Mouse (Mus musculus) neural tube, embryonic 15.5 days (tissue): ENCODE data around the gene Gga1. TPM values are rescaled to one million over a fixed set of nuclear protein-coding genes. Genes with fewer than 3 reads are reported as not detected.

Experiments used
- ATAC-seq: fragments of 200-750 bp; cut with Nextera tagmentation; 2 replicates; pipeline ENCODE4 v1.8.0; 2017; ENCODE audit warnings: mild to moderate bottlenecking, moderate TSS enrichment, moderate library complexity; ENCODE audit not compliant: low FRiP score
- H3K27ac ChIP-seq: fragments of 300-500 bp; sonication (generic); replicated peaks from 2 replicates; pipeline ENCODE4 v1.5.1; 2015; ENCODE audit warnings: mild to moderate bottlenecking, inconsistent platforms
- H3K27me3 ChIP-seq: fragments of 300-500 bp; sonication (generic); replicated peaks from 2 replicates; pipeline ENCODE4 v1.6.1; 2015; ENCODE audit warnings: inconsistent platforms
- H3K36me3 ChIP-seq: fragments of 300-500 bp; sonication (generic); 2 replicates; pipeline ENCODE4 v1.6.1; 2015; ENCODE audit warnings: inconsistent platforms
- H3K4me1 ChIP-seq: fragments of 300-500 bp; sonication (generic); 2 replicates; pipeline ENCODE4 v1.6.1; 2015; ENCODE audit warnings: inconsistent platforms
- H3K4me2 ChIP-seq: fragments of 300-500 bp; sonication (generic); 2 replicates; pipeline ENCODE4 v1.6.1; 2015; ENCODE audit warnings: inconsistent platforms, mild to moderate bottlenecking, moderate library complexity
- H3K4me3 ChIP-seq: fragments of 300-500 bp; sonication (generic); replicated peaks from 2 replicates; pipeline ENCODE4 v1.5.1; 2015; ENCODE audit warnings: mild to moderate bottlenecking, inconsistent platforms
- H3K9ac ChIP-seq: fragments of 300-500 bp; sonication (generic); replicated peaks from 2 replicates; pipeline ENCODE4 v1.6.1; 2015; ENCODE audit warnings: mild to moderate bottlenecking, inconsistent platforms
- H3K9me3 ChIP-seq: fragments of 300-500 bp; sonication (generic); replicated peaks from 2 replicates; pipeline ENCODE4 v1.6.1; 2016; ENCODE audit warnings: inconsistent platforms
- WGBS: fragments of 180-500 bp; shearing (Covaris S2); methylation state at CpG from one replicate; pipeline ENCODE4 v1.1.7; 2015; ENCODE audit warnings: mixed read lengths; 5-methylcytosine and 5-hydroxymethylcytosine counted together
- polyA plus RNA-seq: library from polyadenylated mRNA; unstranded; fragments of >200 nt; fragmentation: Nextera tagmentation; extraction: Ambion mirVana; gene quantifications from 2 replicates; pipeline ENCODE4 v1.2.1, GENCODE M21; 2015

Gga1 gene
- polyA plus RNA-seq, result 42.6 and 44.1 TPM in 2 replicates

DNA sequence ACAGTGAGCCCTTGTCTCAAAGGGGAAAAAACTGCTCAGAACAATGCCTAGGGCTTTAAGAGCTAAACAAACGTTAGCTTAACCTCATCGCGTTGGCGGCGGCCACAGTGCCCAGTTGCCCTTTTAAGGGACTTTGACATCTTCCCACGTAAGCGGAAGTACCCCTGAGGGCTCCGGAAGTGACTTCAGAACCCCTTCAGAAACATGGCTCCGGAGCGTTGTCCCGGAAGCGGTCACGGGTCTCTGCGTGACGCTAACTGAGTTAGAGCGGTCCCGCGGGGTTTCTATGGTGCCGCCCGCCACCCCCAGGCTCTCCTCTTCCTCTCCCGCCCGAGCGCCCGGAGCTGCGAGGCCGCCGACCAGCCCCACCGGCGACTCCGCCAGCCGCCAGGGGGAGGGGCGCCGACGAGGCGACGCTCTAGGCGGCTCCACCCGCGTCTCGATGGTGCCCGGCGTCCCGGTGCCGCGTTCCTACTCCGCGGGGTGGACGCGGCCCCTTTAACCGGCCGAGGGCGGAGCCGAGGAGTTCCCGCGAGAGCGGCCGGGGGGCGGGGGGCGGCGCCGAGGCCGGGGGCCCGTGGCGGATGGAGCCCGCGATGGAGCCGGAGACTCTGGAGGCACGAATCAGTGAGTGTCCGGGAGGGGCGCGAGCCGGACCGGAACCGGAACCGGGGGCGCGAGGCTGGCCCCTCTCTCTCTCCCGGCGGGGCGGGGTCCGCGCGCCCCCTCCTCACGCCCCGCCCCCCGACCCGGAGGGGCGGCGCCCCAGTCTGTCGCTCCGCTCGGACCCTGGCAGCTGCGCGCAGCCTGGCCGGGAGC is at the start of gene Gga1:
Gga1 (plus strand) TSS at position 200 of the 819 bp plus-strand sequence.
- peak within 1 kb of the TSS; percentile 90 for H3K4me2 ChIP-seq
- H3K27ac ChIP-seq, result peak within 1 kb of the TSS; percentile 99
- peaks cover 42% of the 10 kb centered on the region for H3K4me1 ChIP-seq
- peak within 1 kb of the TSS; percentile 79 for H3K4me3 ChIP-seq
- WGBS, result under 1% methylated on average over 69 of the region's 95 CpGs
- no peaks in the 10 kb centered on the region for H3K27me3 ChIP-seq
- H3K36me3 ChIP-seq, result peaks cover 15% of the 10 kb centered on the region
- peak; percentile 91 for ATAC-seq
- peak within 1 kb of the TSS; percentile 81 for H3K9ac ChIP-seq
- H3K9me3 ChIP-seq, result no peaks in the 10 kb centered on the region

DNA sequence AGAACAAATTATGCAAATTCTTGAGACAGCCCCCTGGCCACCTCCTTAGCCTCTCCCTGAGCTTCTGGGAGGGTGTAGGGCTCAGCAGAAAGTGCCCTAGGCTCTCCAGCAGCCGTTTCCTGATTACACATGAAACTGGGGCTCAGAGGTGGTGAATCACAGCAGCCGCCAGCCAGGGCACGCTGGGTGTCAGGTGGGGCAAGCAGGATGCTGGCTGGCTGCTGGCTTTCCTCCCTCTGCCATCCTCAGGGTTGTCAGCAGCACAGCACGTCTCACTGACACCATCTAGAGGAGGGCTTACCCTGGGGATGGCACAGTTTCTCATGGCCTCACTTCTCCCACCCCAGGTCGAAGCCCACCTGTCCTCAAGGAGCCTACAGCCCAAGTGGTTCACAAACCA is 48.7 kb upstream of the Gga1 start:
- Histone ChIP-seq H3K4me2 (no peak overlapping the region), H3K9ac (0 out of 2 replicates have a peak overlapping the region, but pooled peaks have one; percentile 28), H3K27me3 (peaks cover 22% of the 10 kb centered on the region), H3K9me3 (no peaks in the 10 kb centered on the region), H3K4me1 (peaks cover 23% of the 10 kb centered on the region), H3K4me3 (no peak overlapping the region), H3K36me3 (no peaks in the 10 kb centered on the region), H3K27ac (no peak overlapping the region)
- no peak for ATAC-seq
- WGBS, result 18% methylated on average over 5 of the region's 5 CpGs

DNA sequence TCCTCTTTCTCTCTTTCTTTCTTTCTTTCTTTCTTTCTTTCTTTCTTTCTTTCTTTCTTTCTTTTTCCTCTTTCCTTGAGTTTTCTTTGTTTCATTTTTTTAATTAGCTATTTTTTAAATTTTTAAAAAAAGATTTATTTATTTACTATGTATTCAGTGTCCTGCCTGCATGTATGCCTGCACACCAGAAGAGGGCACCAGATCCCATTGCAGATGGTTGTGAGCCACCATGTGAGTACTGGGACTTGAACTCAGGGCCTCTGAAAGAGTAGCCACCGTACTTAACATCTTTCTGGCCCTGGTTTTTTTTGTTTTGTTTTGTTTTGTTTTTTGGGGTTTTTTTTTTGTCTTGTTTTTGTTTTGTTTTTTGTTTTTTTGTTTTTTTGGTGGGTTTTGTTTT is 47.4 kb upstream of the Gga1 start:
- H3K4me3 ChIP-seq, result no peak overlapping the region
- H3K4me1 ChIP-seq, result peaks cover 30% of the 10 kb centered on the region
- H3K27ac ChIP-seq, result no peak overlapping the region
- no peak overlapping the region for H3K9ac ChIP-seq
- no peak overlapping the region for H3K4me2 ChIP-seq
- WGBS, result 95% methylated on average over 1 of the region's 1 CpGs
- no peaks in the 10 kb centered on the region for H3K9me3 ChIP-seq
- no peak for ATAC-seq
- H3K36me3 ChIP-seq, result no peaks in the 10 kb centered on the region
- peaks cover 22% of the 10 kb centered on the region for H3K27me3 ChIP-seq

DNA sequence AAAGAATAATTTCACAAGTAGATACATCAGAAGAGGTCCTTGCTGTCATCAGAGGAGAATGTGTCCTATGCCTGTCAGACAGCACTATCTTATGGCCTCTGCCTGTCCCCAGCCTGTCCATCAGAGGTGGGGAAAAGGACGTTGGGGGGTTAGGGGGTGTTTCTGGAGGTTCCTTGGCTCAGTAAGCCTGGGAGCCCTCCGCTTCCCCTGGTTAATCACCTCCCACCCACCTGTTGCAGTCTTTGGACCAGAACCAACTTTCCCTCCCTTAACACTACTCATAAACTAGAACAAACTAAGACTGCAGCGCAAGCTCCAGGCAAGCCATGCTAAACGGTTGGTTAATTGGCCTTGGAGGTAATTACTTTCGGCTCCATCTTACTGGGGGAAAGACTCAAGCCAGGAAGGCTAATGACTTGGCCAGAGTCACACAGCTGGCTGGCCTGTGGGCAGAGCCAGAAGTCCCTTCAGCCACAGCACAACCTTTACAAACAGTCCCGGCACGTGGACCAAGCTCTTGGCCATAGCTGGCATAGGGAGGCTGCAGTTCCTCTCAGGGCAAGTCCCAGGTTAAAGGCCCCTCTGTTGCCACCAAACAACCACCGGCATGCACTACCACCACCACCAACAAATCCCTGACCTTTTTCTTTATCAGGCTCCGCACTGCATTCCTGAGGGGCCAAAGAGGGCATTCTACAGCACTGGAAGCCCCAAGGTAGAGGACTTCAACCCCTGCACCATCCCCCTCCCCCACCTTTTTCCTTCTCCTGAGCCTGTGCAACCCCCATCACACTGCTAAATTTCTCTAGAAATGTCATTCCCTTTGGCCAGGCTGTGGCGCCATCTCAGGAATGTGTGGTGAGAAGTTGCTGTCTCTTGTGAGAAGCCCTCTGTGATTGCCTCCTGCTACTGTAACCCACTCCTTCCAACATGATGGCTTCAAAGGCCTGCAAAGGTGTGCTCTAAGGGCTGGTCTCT is 46.0 kb upstream of the Gga1 start:
- Histone ChIP-seq H3K4me3 (no peak overlapping the region), H3K36me3 (no peaks in the 10 kb centered on the region), H3K27ac (no peak overlapping the region), H3K4me2 (no peak overlapping the region), H3K9me3 (no peaks in the 10 kb centered on the region), H3K4me1 (peaks cover 42% of the 10 kb centered on the region), H3K9ac (no peak overlapping the region), H3K27me3 (peaks cover 19% of the 10 kb centered on the region)
- ATAC-seq, result no peak
- 67% methylated on average over 10 of the region's 10 CpGs for WGBS

DNA sequence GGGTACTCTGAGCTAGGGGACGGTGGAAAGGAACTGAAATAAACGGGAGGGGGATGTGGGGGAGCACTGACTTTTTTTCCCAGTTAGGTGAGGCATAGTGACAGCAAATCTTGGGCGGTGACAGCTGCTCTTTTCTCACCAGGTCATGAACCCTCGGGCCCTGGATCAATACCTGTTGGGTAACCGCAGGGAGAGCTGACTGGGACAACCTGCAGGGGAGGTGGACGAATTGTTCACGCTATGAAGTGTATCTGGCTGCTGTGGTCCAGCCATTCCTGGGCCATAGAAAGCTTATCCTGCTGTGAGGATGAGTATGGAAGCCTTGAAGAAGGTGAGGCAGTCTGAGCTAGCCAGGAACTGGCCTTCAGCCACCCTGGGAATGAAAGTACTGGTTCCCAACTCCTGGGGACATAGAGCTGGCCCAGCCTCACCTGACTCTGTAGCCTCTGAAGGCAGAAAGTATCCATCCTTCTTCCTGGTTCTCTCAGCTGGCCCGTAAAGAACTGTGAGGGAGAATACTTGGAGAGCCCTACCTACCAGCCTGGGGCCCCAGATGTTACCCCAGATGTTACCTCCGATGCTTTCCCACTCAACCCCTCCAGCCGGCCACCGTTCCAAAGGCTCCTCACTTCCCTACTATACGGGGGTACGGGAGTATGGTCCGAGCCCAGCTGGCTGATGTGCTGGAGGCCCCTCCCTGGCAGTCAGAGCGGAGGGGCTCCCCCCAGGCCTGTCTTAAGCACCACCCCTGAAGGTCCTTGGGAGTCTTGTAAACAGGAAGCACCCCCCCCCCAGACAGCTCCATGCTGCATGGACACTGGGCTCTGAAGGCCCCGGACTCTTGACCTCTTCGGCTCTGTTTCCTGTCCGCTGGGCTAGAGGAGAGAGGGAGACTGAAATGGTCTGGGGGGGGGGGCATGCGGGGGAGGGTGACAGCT is 45.0 kb upstream of the Gga1 start:
- Histone ChIP-seq H3K27ac (peak overlapping the region; percentile 77), H3K9ac (no peak overlapping the region), H3K4me2 (no peak overlapping the region), H3K4me1 (peaks cover 44% of the 10 kb centered on the region), H3K36me3 (no peaks in the 10 kb centered on the region), H3K9me3 (no peaks in the 10 kb centered on the region), H3K27me3 (peaks cover 15% of the 10 kb centered on the region), H3K4me3 (no peak overlapping the region)
- 53% methylated on average over 18 of the region's 19 CpGs for WGBS
- peak; percentile 28; the same call in 1 of the 2 replicates for ATAC-seq

DNA sequence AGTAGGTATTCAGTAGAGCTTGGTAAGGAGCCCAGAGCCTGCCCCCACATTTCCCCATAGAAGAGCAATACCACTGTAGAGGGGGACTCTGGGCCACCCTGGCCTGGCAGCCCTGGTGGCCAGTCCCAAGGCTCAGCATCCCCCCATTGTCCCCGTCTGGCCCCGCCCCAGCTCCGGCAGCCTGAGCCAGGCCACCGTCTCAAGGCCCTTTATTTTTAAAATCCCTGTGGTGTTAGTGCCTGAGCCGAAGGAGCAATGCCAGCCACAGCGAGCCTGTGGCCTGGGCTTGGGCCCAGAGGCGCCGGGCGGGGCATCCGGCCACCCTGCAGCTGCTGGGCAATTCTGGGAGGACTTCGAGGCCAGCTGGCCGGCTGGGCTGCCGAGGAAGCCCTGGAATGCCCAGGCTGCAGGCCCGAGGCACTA is 44.3 kb upstream of the Gga1 start:
- 7% methylated on average over 14 of the region's 14 CpGs for WGBS
- Histone ChIP-seq H3K4me3 (no peak overlapping the region), H3K9ac (no peak overlapping the region), H3K36me3 (no peaks in the 10 kb centered on the region), H3K4me2 (no peak overlapping the region), H3K4me1 (peaks cover 44% of the 10 kb centered on the region), H3K9me3 (no peaks in the 10 kb centered on the region), H3K27me3 (peaks cover 8% of the 10 kb centered on the region), H3K27ac (peak overlapping the region; percentile 77)
- peak; percentile 71 for ATAC-seq

DNA sequence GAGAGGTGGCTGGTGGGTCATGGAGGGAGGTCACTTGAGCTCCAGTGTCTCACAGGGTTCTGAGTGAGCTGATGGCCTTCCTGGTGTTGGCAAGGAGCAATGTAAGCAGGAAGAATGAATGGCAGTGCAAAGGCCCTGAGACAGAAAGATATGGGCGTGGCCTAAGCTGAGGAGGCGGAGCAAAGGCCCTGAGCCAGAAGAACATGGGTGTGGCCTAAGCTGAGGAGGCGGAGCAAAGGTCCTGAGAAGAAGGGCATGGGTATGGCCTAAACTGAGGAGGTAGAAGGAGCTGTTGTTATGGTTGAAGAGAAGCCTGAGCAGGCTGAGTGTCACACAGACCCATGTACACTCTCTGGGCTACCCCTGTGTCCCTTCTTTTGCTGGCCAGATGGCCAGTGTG is 43.4 kb upstream of the Gga1 start:
- Histone ChIP-seq H3K27ac (peak overlapping the region; percentile 77), H3K9ac (no peak overlapping the region), H3K4me3 (no peak overlapping the region), H3K4me1 (peaks cover 39% of the 10 kb centered on the region), H3K9me3 (no peaks in the 10 kb centered on the region), H3K36me3 (no peaks in the 10 kb centered on the region), H3K27me3 (peaks cover 3% of the 10 kb centered on the region), H3K4me2 (no peak overlapping the region)
- no peak for ATAC-seq
- WGBS, result 97% methylated on average over 3 of the region's 3 CpGs

DNA sequence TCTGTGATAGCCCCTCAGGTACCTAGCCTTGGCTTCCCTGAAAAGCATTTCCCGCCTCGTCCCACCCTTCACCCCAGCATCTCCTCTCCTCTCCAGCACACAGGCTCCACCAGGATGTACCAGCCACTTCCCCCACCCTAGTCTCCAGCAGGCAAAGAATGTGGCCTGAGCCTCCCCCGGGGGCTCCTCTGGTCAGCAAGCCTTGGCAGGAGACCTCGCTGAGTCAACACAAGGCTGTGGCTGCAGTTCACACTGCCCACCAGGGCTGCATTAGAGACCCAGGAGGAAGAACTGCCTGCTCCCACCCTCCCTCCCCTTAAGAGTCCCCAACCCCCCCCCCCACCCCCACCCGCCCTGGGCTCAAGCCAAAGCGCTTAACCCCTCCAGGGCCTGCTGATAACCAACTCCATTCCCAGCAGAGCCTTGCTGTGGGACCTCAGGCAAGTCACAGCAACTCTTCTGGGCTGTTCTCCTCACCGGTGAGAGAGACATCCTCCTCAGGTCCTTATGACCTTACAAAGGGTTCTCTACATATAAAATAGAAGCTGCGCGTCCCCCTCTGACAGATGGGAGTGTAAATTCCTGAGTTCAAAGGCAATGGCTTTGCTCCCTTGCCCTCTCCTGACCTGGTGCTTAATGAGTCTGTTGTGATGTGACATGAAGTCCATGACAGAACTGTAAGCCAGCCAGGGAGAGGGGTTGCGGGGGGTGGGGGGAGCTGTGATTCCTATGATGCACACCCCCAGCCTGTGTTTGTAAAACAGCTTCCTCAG is 42.6 kb upstream of the Gga1 start:
- Histone ChIP-seq H3K4me3 (no peak overlapping the region), H3K9ac (no peak overlapping the region), H3K4me1 (peaks cover 39% of the 10 kb centered on the region), H3K9me3 (no peaks in the 10 kb centered on the region), H3K27me3 (no peaks in the 10 kb centered on the region), H3K36me3 (no peaks in the 10 kb centered on the region), H3K4me2 (no peak overlapping the region), H3K27ac (peak overlapping the region; percentile 77)
- WGBS, result 40% methylated on average over 10 of the region's 10 CpGs
- no peak for ATAC-seq

DNA sequence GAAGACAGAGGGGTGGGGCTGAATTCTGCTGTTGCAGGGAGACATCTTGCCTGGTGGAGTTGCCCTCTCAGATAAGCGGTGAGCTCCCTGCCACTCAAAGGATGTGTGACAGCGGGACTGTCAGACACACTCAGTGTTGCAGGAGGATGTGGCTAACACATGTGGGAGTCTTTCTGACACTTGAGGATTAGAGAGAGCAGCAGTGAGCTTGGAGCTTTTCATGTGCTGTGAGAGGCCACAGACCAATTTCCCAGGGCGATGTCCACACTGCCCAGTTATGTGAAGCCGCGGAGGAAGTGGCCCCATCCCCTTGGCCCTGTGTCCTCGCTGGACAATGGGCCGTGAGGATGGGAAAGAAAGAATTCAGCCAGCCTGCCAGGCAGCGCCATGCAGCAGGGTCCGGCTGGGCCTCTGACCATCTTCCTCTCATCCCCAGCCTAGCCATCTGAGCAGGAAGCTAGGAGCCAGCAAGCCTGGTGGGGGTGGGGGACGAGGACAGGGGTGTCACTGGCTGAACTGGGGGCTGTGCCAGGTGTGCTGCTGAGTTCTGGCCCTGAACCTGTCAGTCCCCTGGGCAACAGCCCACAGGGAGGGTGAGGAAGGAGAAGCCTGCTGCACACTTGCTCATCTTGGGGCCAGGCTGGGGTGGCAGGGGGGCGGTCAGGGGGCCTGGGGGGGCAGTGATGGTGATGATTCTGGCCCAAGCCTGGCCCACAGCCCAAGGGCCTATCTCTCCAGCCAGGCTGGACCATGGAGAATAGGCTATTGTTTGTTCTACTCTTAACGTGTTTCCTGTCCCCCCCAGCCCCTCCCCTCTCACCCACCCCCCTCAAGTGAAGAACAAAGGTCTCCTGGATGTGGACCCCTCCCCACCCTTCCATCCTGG is 41.5 kb upstream of the Gga1 start:
- Histone ChIP-seq H3K9ac (no peak overlapping the region), H3K9me3 (no peaks in the 10 kb centered on the region), H3K27ac (peak overlapping the region; percentile 77), H3K4me3 (no peak overlapping the region), H3K36me3 (no peaks in the 10 kb centered on the region), H3K27me3 (no peaks in the 10 kb centered on the region), H3K4me1 (peaks cover 50% of the 10 kb centered on the region), H3K4me2 (no peak overlapping the region)
- WGBS, result 11% methylated on average over 12 of the region's 12 CpGs
- ATAC-seq, result peak; percentile 10; the same call in 1 of the 2 replicates
